Mouse (Mus musculus): ENCODE measurements around the gene Cckbr. TPM values are rescaled to one million over a fixed set of nuclear protein-coding genes. Genes with fewer than 3 reads are reported as not detected.

The Cckbr gene
- total and polyA plus RNA-seq, 3 experiments = not detected

DNA sequence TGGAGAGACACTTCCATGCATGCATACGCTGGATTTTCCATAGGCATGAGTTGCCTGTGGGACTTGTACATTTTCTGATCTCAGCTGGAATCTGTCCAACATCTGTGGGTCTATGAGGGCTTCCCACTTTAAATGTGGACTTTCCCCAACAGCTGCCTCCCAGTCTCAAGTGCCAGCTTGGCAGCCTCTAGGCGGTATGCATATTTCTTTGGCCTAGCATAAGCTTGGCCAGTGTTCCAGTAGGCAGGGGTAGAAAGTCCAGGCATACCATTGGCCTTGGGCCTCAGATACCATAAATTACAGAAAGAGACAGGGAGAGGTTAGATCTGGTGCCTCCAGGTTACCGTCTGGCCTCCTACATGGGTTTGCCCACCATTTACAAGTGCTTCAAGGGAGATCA, 72.3 kb downstream of the Cckbr start:
- no peaks in the 10 kb centered on the region for H3K36me3 ChIP-seq (ENCODE audit: control insufficient read depth in 1 of 2, insufficient read depth in 2 of 2, low read length in 2 of 2)
- no peak overlapping the region for H3K9ac ChIP-seq (ENCODE audit: control insufficient read depth, low read depth, low read length, poor library complexity, severe bottlenecking)
- no peaks in the 10 kb centered on the region for H3K27me3 ChIP-seq (ENCODE audit: control insufficient read depth in 1 of 2, insufficient read depth in 2 of 2, low read length in 2 of 2)
- no peak for DNase-seq (ENCODE audit: low read depth, low spot score)
- no peaks in the 10 kb centered on the region for H3K9me3 ChIP-seq (replicated peaks; ENCODE audit: insufficient read depth, low read length)
- H3K27ac ChIP-seq (ENCODE audit: control insufficient read depth, low read depth, low read length) = no peak overlapping the region
- no peaks in the 10 kb centered on the region for H3K4me1 ChIP-seq (ENCODE audit: control insufficient read depth in 1 of 2, insufficient read depth in 2 of 2, low read length in 2 of 2)
- H3K79me2 ChIP-seq (ENCODE audit: control insufficient read depth, insufficient read depth, low read length, poor library complexity) = no peaks in the 10 kb centered on the region
- no peak overlapping the region for H3K4me3 ChIP-seq (ENCODE audit: control insufficient read depth in 1 of 2, insufficient read depth in 1 of 2, low read depth in 2 of 2, low read length in 2 of 2)
- no peak for TF ChIP-seq MAX (IDR thresholded peaks at IDR 0.05; ENCODE audit: low read length)
- no peak for TF ChIP-seq EP300 (IDR thresholded peaks at IDR 0.05; ENCODE audit: low read depth in 1 of 2, low read length in 2 of 2)
- TF ChIP-seq MYB (IDR thresholded peaks at IDR 0.05; ENCODE audit: low read depth, low read length) = no peak
- TF ChIP-seq ZNF384 (IDR thresholded peaks at IDR 0.05; ENCODE audit: low read depth, low read length) = no peak
- no peak for TF ChIP-seq ZKSCAN1 (IDR thresholded peaks at IDR 0.05; ENCODE audit: low read depth, low read length)
- no peak for TF ChIP-seq CTCF (IDR thresholded peaks at IDR 0.05 in 2 of 3, conservative IDR thresholded peaks at IDR 0.05 in 1 of 3; ENCODE audit: control insufficient read depth in 1 of 3, insufficient read depth in 1 of 3, low read depth in 2 of 3, low read length in 3 of 3, poor library complexity in 1 of 3, severe bottlenecking in 1 of 3)
- no peak for TF ChIP-seq NRF1 (IDR thresholded peaks at IDR 0.05; ENCODE audit: insufficient read depth, low read depth, low read length, poor library complexity, severe bottlenecking)
- no peak for TF ChIP-seq TCF12 (IDR thresholded peaks at IDR 0.05; ENCODE audit: low read depth, low read length)
- TF ChIP-seq SIN3A (IDR thresholded peaks at IDR 0.05; ENCODE audit: low read length) = no peak
- TF ChIP-seq MYC (IDR thresholded peaks at IDR 0.05; ENCODE audit: low read depth, low read length) = no peak
- TF ChIP-seq CHD2 (IDR thresholded peaks at IDR 0.05; ENCODE audit: low read length) = no peak
- TF ChIP-seq ZMIZ1 (IDR thresholded peaks at IDR 0.05; ENCODE audit: low read depth, low read length) = no peak
- TF ChIP-seq POLR2A (IDR thresholded peaks at IDR 0.05; ENCODE audit: control insufficient read depth in 1 of 2, insufficient read depth in 1 of 2, low read depth in 1 of 2, low read length in 2 of 2, poor library complexity in 1 of 2) = no peak
- no peak for TF ChIP-seq GATA1 (IDR thresholded peaks at IDR 0.05; ENCODE audit: low read depth, low read length)
- no peak for TF ChIP-seq NELFE (IDR thresholded peaks at IDR 0.05; ENCODE audit: low read depth, low read length)
- no peak for TF ChIP-seq BHLHE40 (IDR thresholded peaks at IDR 0.05; ENCODE audit: borderline replicate concordance, low read depth, low read length)
- no peak for TF ChIP-seq RAD21 (IDR thresholded peaks at IDR 0.05; ENCODE audit: low read depth, low read length)
- TF ChIP-seq ETS1 (IDR thresholded peaks at IDR 0.05; ENCODE audit: low read depth, low read length) = no peak

GRCm38 (mm10) chr7:105498854-105499492, 73.4 kb downstream of the Cckbr start:
- Histone ChIP-seq H3K4me3 (ENCODE audit: control insufficient read depth in 1 of 2, insufficient read depth in 1 of 2, low read depth in 2 of 2, low read length in 2 of 2) (no peak overlapping the region), H3K27me3 (ENCODE audit: control insufficient read depth in 1 of 2, insufficient read depth in 2 of 2, low read length in 2 of 2) (no peaks in the 10 kb centered on the region), H3K36me3 (ENCODE audit: control insufficient read depth in 1 of 2, insufficient read depth in 2 of 2, low read length in 2 of 2) (no peaks in the 10 kb centered on the region), H3K27ac (ENCODE audit: control insufficient read depth, low read depth, low read length) (no peak overlapping the region), H3K4me1 (ENCODE audit: control insufficient read depth in 1 of 2, insufficient read depth in 2 of 2, low read length in 2 of 2) (no peaks in the 10 kb centered on the region), H3K79me2 (ENCODE audit: control insufficient read depth, insufficient read depth, low read length, poor library complexity) (no peaks in the 10 kb centered on the region), H3K9me3 (replicated peaks; ENCODE audit: insufficient read depth, low read length) (no peaks in the 10 kb centered on the region), H3K9ac (ENCODE audit: control insufficient read depth, low read depth, low read length, poor library complexity, severe bottlenecking) (no peak overlapping the region)
- TF ChIP-seq USF2 (IDR thresholded peaks at IDR 0.05; ENCODE audit: borderline replicate concordance in 1 of 2, insufficient read depth in 1 of 2, low read depth in 1 of 2, low read length in 2 of 2) (no peak), RCOR1 (IDR thresholded peaks at IDR 0.05; ENCODE audit: low read depth, low read length) (no peak), MAFK (IDR thresholded peaks at IDR 0.05; ENCODE audit: borderline replicate concordance, low read depth, low read length) (no peak), JUND (IDR thresholded peaks at IDR 0.05; ENCODE audit: low read depth, low read length) (no peak), MYB (IDR thresholded peaks at IDR 0.05; ENCODE audit: low read depth, low read length) (no peak), NRF1 (IDR thresholded peaks at IDR 0.05; ENCODE audit: insufficient read depth, low read depth, low read length, poor library complexity, severe bottlenecking) (no peak), BHLHE40 (IDR thresholded peaks at IDR 0.05; ENCODE audit: borderline replicate concordance, low read depth, low read length) (no peak), CHD2 (IDR thresholded peaks at IDR 0.05; ENCODE audit: low read length) (no peak), MAZ (IDR thresholded peaks at IDR 0.05; ENCODE audit: low read depth, low read length) (no peak), GABPA (IDR thresholded peaks at IDR 0.05; ENCODE audit: low read depth, low read length) (no peak), CTCF (IDR thresholded peaks at IDR 0.05 in 2 of 3, conservative IDR thresholded peaks at IDR 0.05 in 1 of 3; ENCODE audit: control insufficient read depth in 1 of 3, insufficient read depth in 1 of 3, low read depth in 2 of 3, low read length in 3 of 3, poor library complexity in 1 of 3, severe bottlenecking in 1 of 3) (no peak), TBP (IDR thresholded peaks at IDR 0.05; ENCODE audit: low read depth, low read length) (no peak), USF1 (IDR thresholded peaks at IDR 0.05; ENCODE audit: low read depth, low read length) (no peak), GATA1 (IDR thresholded peaks at IDR 0.05; ENCODE audit: low read depth, low read length) (no peak), MEF2A (IDR thresholded peaks at IDR 0.05; ENCODE audit: extremely low read depth, insufficient replicate concordance, low read depth, low read length, poor library complexity, severe bottlenecking) (no peak)
- no peak for DNase-seq (ENCODE audit: low read depth, low spot score)
